Mouse (Mus musculus): ENCODE results near the gene Aph1a. TPM values are rescaled to one million over a fixed set of nuclear protein-coding genes. Genes with fewer than 3 reads are reported as not detected.
"Not testable (repeated sequence)": the region's sequence is repeated elsewhere in the genome, so short reads cannot be mapped to it uniquely, and the experiment has no call there.

Gene Aph1a
- total and polyA plus RNA-seq, 2 experiments from 2014 or later = 46.0 to 77.2 TPM

GRCm38 (mm10) chr3:95893126-95893525 lies 643 bp upstream of the Aph1a start:
- WGBS = 26% methylated on average over 7 of the region's 7 CpGs
- peaks cover 8% of the 10 kb centered on the region for H3K4me1 ChIP-seq (ENCODE audit: insufficient read depth)
- peak overlapping the region; percentile 58 for H3K4me3 ChIP-seq (ENCODE audit: low read depth, low read length)
- peak overlapping the region; percentile 51 for H3K27ac ChIP-seq (ENCODE audit: low read depth, low read length)
- H3K4me2 ChIP-seq (ENCODE audit: low read depth) = peak overlapping the region; percentile 57
- H3K27me3 ChIP-seq (ENCODE audit: insufficient read depth, low read length) = no peaks in the 10 kb centered on the region
- 0 out of 2 replicates have a peak, but pooled peaks cover 3% of the 10 kb centered on the region for H3K36me3 ChIP-seq (ENCODE audit: insufficient read depth)
- no peak for DNase-seq
- peak overlapping the region; percentile 43 for H3K9ac ChIP-seq
- TF ChIP-seq CTCF (IDR thresholded peaks at IDR 0.05; ENCODE audit: low read depth) = no peak
- H3K9me3 ChIP-seq (ENCODE audit: low read length) = no peaks in the 10 kb centered on the region
- no peak for ATAC-seq

GRCm38 (mm10) chr3:95894317-95895160 lies 770 bp downstream of the Aph1a start:
- Histone ChIP-seq H3K4me2 (ENCODE audit: low read depth) (peak overlapping the region; percentile 78), H3K27ac (ENCODE audit: low read depth, low read length) (peak overlapping the region; percentile 52; the same call in 1 of the 2 replicates), H3K4me1 (ENCODE audit: insufficient read depth) (peaks cover 8% of the 10 kb centered on the region), H3K9ac (peak overlapping the region; percentile 73), H3K9me3 (ENCODE audit: low read length) (no peaks in the 10 kb centered on the region), H3K36me3 (ENCODE audit: insufficient read depth) (0 out of 2 replicates have a peak, but pooled peaks cover 3% of the 10 kb centered on the region), H3K27me3 (ENCODE audit: insufficient read depth, low read length) (no peaks in the 10 kb centered on the region), H3K4me3 (ENCODE audit: low read depth, low read length) (peak overlapping the region; percentile 58)
- no peak for TF ChIP-seq CTCF (IDR thresholded peaks at IDR 0.05; ENCODE audit: low read depth)
- 16% methylated on average over 16 of the region's 16 CpGs for WGBS
- DNase-seq (peak; percentile 45), ATAC-seq (peak; percentile 1; the same call in 1 of the 2 replicates)

DNA sequence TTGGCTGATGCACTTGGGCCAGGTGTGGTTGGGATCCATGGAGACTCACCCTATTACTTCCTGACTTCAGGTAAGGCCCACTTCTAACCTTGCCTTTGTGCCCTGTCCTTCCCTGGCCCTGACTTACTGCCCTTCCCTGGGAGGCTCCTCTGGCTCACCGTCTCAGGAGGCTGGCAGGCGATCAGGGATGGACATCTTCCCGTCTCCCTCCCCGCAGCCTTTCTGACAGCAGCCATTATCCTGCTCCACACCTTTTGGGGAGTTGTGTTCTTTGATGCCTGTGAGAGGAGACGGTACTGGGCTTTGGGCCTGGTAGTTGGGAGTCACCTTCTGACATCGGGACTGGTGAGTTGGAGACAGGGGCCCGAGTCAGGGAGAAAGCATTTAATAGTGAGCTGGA lies 1.7 kb downstream of the Aph1a start:
- not testable (repeated sequence) for DNase-seq; H3K4me2 ChIP-seq (ENCODE audit: low read depth); H3K36me3 ChIP-seq (ENCODE audit: insufficient read depth); H3K4me1 ChIP-seq (ENCODE audit: insufficient read depth); H3K27me3 ChIP-seq (ENCODE audit: insufficient read depth, low read length); H3K9me3 ChIP-seq (ENCODE audit: low read length); H3K27ac ChIP-seq (ENCODE audit: low read depth, low read length); H3K9ac ChIP-seq; ATAC-seq; H3K4me3 ChIP-seq (ENCODE audit: low read depth, low read length)
- 86% methylated on average over 7 of the region's 7 CpGs for WGBS

GRCm38 (mm10) chr3:95899800-95900524 lies 6.2 kb downstream of the Aph1a start:
- Histone ChIP-seq H3K27ac (ENCODE audit: low read depth, low read length) (no peak overlapping the region), H3K9me3 (ENCODE audit: low read length) (no peaks in the 10 kb centered on the region), H3K27me3 (ENCODE audit: insufficient read depth, low read length) (0 out of 2 replicates have a peak, but pooled peaks cover 4% of the 10 kb centered on the region)

GRCm38 (mm10) chr3:95901616-95902372 lies 8.0 kb downstream of the Aph1a start:
- no peak for TF ChIP-seq CTCF (IDR thresholded peaks at IDR 0.05; ENCODE audit: low read depth)
- 69% methylated on average over 9 of the region's 9 CpGs for WGBS
- Histone ChIP-seq H3K27me3 (ENCODE audit: insufficient read depth, low read length) (peaks cover 9% of the 10 kb centered on the region; the same call in 1 of the 2 replicates), H3K4me3 (ENCODE audit: low read depth, low read length) (no peak overlapping the region), H3K27ac (ENCODE audit: low read depth, low read length) (no peak overlapping the region), H3K4me2 (ENCODE audit: low read depth) (no peak overlapping the region), H3K9me3 (ENCODE audit: low read length) (no peaks in the 10 kb centered on the region), H3K9ac (no peak overlapping the region), H3K4me1 (ENCODE audit: insufficient read depth) (peaks cover 22% of the 10 kb centered on the region), H3K36me3 (ENCODE audit: insufficient read depth) (0 out of 2 replicates have a peak, but pooled peaks cover 3% of the 10 kb centered on the region)
- DNase-seq (no peak), ATAC-seq (no peak)

More at GRCm38 (mm10) chr3:95899800-95900524, 6.2 kb downstream of the Aph1a start:
- H3K9ac ChIP-seq = no peak overlapping the region
- no peak for ATAC-seq
- 76% methylated on average over 13 of the region's 13 CpGs for WGBS
- no peak for DNase-seq
- no peak overlapping the region for H3K4me2 ChIP-seq (ENCODE audit: low read depth)
- H3K4me1 ChIP-seq (ENCODE audit: insufficient read depth) = peaks cover 7% of the 10 kb centered on the region; the same call in 1 of the 2 replicates
- TF ChIP-seq CTCF (IDR thresholded peaks at IDR 0.05; ENCODE audit: low read depth) = no peak
- H3K36me3 ChIP-seq (ENCODE audit: insufficient read depth) = 0 out of 2 replicates have a peak, but pooled peaks cover 3% of the 10 kb centered on the region
- H3K4me3 ChIP-seq (ENCODE audit: low read depth, low read length) = no peak overlapping the region

DNA sequence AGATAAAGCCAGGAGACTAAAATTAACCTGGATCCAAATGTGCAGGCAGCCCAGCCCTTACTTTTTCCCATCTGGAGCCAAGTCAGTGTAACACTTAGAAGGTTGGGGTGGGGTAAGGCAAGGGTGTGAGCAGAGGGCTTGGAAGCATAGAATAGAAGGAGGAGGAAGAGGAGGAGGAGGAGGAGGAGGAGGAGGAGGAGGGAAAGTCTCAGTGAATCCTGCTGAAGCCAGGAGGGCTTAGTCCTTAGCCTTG lies 8.5 kb downstream of the Aph1a start:
- H3K4me2 ChIP-seq (ENCODE audit: low read depth) = no peak overlapping the region
- 0 out of 2 replicates have a peak, but pooled peaks cover 3% of the 10 kb centered on the region for H3K36me3 ChIP-seq (ENCODE audit: insufficient read depth)
- H3K9me3 ChIP-seq (ENCODE audit: low read length) = no peaks in the 10 kb centered on the region
- peaks cover 25% of the 10 kb centered on the region for H3K4me1 ChIP-seq (ENCODE audit: insufficient read depth)
- DNase-seq = no peak
- H3K27ac ChIP-seq (ENCODE audit: low read depth, low read length) = no peak overlapping the region
- no peak overlapping the region for H3K9ac ChIP-seq
- no peak overlapping the region for H3K4me3 ChIP-seq (ENCODE audit: low read depth, low read length)
- ATAC-seq = no peak
- H3K27me3 ChIP-seq (ENCODE audit: insufficient read depth, low read length) = peaks cover 10% of the 10 kb centered on the region; the same call in 1 of the 2 replicates
- TF ChIP-seq CTCF (IDR thresholded peaks at IDR 0.05; ENCODE audit: low read depth) = no peak

Data from forebrain, postnatal 0 days (tissue).